Mouse (Mus musculus): ENCODE results near the gene Asb4. TPM values are rescaled to one million over a fixed set of nuclear protein-coding genes. Genes with fewer than 3 reads are reported as not detected.
"Not testable (repeated sequence)": the region's sequence is repeated elsewhere in the genome, so short reads cannot be mapped to it uniquely, and the experiment has no call there.

Asb4 gene
- total RNA-seq (2021), result 10 to 100 TPM; 12.2 to 12.4 TPM
- long read RNA-seq, experiment 1, partial matches to known transcripts, result 5 of 5 reads
- long read RNA-seq, experiment 1, other reads (novel, unspliced or antisense), result 0 of 5 reads
- long read RNA-seq, experiment 2, partial matches to known transcripts, result 15 of 16 reads
- long read RNA-seq, experiment 2, other reads (novel, unspliced or antisense), result 1 of 16 reads

- no peak for DNase-seq (ENCODE audit: low spot score in 2 of 2)
Observed at GRCm38 (mm10) chr6:5383336-5384177, at the start of gene Asb4. TSS of gene Asb4 (plus strand) at chr6:5383386.

GRCm38 (mm10) chr6:5334021-5334420 lies 49.2 kb upstream of the Asb4 start:
- no peak for DNase-seq (ENCODE audit: low spot score in 2 of 2)

GRCm38 (mm10) chr6:5336016-5336415 lies 47.2 kb upstream of the Asb4 start:
- DNase-seq (ENCODE audit: low spot score in 2 of 2), result not testable (repeated sequence)

GRCm38 (mm10) chr6:5338781-5339180 lies 44.4 kb upstream of the Asb4 start:
- DNase-seq (ENCODE audit: low spot score in 2 of 2), result not testable (repeated sequence)

- not testable (repeated sequence) for DNase-seq (ENCODE audit: low spot score in 2 of 2)
Observed at GRCm38 (mm10) chr6:5339283-5339682, 43.9 kb upstream of the Asb4 start.

GRCm38 (mm10) chr6:5344255-5344654 lies 38.9 kb upstream of the Asb4 start:
- no peak for DNase-seq (ENCODE audit: low spot score in 2 of 2)

GRCm38 (mm10) chr6:5357873-5358272 lies 25.3 kb upstream of the Asb4 start:
- DNase-seq (ENCODE audit: low spot score in 2 of 2), result no peak

- no peak for DNase-seq (ENCODE audit: low spot score in 2 of 2)
Observed at GRCm38 (mm10) chr6:5360402-5360801, 22.8 kb upstream of the Asb4 start.

GRCm38 (mm10) chr6:5361987-5362386 lies 21.2 kb upstream of the Asb4 start:
- no peak for DNase-seq (ENCODE audit: low spot score in 2 of 2)

- no peak for DNase-seq (ENCODE audit: low spot score in 2 of 2)
Observed at GRCm38 (mm10) chr6:5365845-5366244, 17.3 kb upstream of the Asb4 start.

GRCm38 (mm10) chr6:5376884-5377283 lies 6.3 kb upstream of the Asb4 start:
- no peak for DNase-seq (ENCODE audit: low spot score in 2 of 2)

GRCm38 (mm10) chr6:5379048-5379447 lies 4.1 kb upstream of the Asb4 start:
- DNase-seq (ENCODE audit: low spot score in 2 of 2), result no peak

GRCm38 (mm10) chr6:5379781-5380623 lies 3.2 kb upstream of the Asb4 start:
- no peak for DNase-seq (ENCODE audit: low spot score in 2 of 2)

- no peak for DNase-seq (ENCODE audit: low spot score in 2 of 2)
Observed at GRCm38 (mm10) chr6:5380624-5381252, 2.4 kb upstream of the Asb4 start.

GRCm38 (mm10) chr6:5381918-5382582 lies 1.1 kb upstream of the Asb4 start:
- DNase-seq (ENCODE audit: low spot score in 2 of 2), result no peak

- DNase-seq (ENCODE audit: low spot score in 2 of 2), result peak; percentile 63 to 70
Observed at GRCm38 (mm10) chr6:5382583-5383215, 487 bp upstream of the Asb4 start.

- peak in 1 of 2 experiments; percentile 38 for DNase-seq (ENCODE audit: low spot score in 2 of 2)
Observed at GRCm38 (mm10) chr6:5384178-5384490, 948 bp downstream of the Asb4 start.

GRCm38 (mm10) chr6:5385161-5385640 lies 2.0 kb downstream of the Asb4 start:
- DNase-seq (ENCODE audit: low spot score in 2 of 2), result no peak

- DNase-seq (ENCODE audit: low spot score in 2 of 2), result no peak
Observed at GRCm38 (mm10) chr6:5386486-5386885, 3.3 kb downstream of the Asb4 start.

GRCm38 (mm10) chr6:5387396-5387795 lies 4.2 kb downstream of the Asb4 start:
- DNase-seq (ENCODE audit: low spot score in 2 of 2), result no peak
